Mouse (Mus musculus) adrenal gland (tissue): Measurements from ENCODE around the gene Dhrs11.

Experiments
- intact Hi-C: fragments of 180-260 bp; cut with DNase I; formaldehyde crosslinking; loops from one replicate; pipeline ENCODE4 v1.15.1; 2025

Gene Dhrs11

GRCm38 (mm10) chr11:84825261-84825807 is 3.5 kb downstream of the Dhrs11 start:
- intact Hi-C loops: loop anchor here (5.0 kb wide), 1 partner anchor 42 kb away; no protein-coding TSS in a partner anchor

DNA sequence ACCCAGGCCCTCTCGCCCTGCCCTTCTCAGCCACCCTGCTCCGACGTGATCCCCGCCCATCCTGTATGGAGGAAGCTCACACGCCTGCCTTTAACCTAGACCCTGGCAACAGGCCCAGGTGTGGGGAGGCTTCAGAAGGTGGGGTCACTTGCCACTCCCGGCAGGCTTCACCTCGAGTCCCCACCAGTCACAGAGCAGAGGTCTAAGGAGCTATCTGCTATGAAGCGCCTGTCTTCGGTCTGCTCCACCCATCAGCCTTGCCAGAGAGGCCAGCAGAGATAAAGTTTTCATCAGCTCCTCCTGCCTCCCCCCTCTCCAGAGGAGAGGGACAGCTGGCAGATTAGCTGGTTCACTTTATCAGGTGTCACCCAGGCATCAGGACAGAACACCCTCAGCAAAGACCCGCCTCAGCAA is 5.3 kb downstream of the Dhrs11 start:
- intact Hi-C loops: no loop called here

DNA sequence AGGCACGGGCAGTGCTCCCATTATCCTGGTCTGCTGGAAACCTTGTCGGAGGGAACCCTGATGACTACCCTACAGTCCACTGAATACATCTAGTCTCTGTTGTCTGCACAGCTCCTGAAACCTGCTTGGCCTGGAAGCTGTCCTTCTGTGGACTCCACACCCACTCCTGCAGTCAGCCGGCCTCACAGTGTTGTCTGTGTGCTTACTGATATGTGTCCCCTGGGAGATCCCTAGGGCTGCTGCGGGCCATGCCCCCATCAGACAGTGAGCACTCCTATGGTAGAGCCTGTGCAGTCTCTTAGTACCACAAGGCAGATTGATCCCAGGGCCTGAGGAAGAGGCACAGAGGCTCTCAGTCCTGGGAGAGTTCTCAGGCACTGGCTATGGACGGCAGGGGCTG is 6.3 kb downstream of the Dhrs11 start:
- intact Hi-C loops: no loop called here

DNA sequence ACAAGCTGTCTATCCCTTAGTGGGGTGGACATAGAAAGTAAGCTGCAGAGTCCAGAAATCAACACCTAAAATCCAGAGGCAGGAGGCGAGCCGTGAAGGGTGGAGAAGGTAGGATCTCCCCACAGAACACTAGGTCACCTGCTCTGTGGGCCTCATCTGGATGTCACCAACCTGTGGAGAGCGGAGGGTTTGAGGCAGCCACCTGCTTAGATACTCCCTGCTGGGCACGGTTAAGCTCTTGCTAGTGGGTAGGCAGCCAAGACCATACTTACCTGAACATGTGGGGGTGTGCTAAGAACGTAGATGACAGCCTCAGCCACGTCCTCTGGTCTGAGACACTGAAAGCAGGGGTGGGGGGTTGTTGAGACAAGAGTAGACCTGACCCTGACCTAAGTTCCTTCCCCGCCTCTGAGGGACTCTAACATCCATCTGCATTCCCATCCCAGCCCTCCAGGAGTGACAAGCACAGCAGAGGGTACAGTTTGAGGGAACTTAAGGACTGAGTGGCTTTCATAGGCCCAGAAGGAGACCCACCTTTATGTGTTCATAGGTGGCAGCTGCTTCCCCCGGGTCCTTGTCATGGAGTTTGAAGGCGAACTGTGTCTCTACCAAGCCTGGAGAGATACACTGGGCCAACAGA is 7.5 kb downstream of the Dhrs11 start:
- intact Hi-C loops: no loop called here

DNA sequence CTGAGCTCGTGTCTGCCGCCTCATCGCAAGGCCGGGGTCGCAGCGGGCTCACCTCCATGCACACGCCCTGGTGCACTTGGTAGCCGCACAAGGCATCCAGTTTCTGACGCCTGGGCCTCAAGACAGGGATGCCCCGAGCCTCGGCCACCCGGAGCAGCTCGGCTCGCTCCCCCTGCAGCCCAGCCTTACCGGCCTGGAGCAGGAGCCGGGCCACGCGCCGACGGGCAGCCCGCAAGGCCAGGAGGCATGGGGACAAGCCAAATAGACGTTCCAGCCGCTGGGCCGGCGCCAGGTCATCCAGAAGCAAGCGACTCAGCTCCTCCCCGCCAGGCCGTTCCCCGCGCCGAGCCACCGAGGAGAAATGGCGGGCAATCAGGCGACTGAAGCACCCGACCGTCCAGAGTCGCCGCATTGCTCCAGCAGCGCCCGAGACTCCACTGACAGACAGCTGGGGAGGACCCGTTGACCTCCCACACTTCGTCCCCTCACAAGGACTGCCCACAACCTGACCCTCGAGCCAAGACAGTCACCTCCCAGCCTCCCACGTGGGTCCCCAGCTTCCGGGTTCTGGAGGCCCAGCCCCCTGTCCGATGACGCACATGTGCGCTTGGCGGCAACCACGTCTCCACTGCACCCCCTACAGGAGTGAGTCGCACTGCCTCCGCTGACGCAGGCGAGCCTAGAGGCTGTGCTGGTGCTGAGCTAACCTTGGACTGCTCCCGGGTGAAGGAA is 9.7 kb downstream of the Dhrs11 start, which contains the start of gene Mrm1:
Gene Mrm1, minus strand, starts transcription at position 555 of the 732 bp plus-strand sequence.
- intact Hi-C loops: no loop called here

GRCm38 (mm10) chr11:84818085-84818960 is 10.5 kb downstream of the Dhrs11 start:
- intact Hi-C loops: no loop called here

DNA sequence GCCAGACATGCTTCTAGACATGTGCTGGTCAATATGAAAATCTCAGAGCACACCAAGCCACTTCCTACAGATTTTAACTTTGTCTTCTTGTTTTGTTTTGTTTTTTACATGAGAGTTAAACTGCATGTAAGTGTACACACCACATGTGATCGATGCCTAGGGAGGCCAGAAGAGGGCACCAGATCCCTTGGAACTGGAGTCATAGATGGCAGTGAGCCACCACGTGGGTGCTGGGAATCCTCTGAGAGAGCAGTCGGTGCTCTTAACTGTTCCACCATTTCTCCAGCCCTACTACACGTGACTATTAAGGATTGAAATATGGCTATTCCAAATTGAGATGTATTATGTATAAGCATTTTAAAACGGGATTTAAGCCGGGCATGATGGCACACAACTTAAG is 11.4 kb downstream of the Dhrs11 start:
- intact Hi-C loops: no loop called here

GRCm38 (mm10) chr11:84813724-84814510 is 14.9 kb downstream of the Dhrs11 start:
- intact Hi-C loops: no loop called here

DNA sequence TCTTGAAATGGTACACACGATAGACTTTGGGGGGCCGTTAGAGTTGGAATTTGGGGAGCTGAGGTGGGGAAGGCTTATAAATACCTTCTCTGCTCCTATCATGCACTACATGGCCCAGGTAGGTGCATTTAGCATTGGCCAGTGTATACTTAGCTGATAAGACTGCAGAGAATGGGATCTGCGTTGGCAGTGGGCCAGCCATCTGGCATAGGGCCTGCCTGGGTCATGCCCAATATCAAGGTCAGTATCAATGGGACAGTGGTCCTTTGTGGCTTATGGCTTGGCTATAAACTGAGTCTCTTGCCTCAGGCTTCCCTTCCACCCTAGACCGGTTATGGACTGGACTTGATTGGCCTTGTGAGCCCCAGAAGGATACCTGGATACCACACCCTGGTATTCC is 24.4 kb downstream of the Dhrs11 start:
- intact Hi-C loops: no loop called here

GRCm38 (mm10) chr11:84797627-84798353 is 31.0 kb downstream of the Dhrs11 start:
- intact Hi-C loops: loop anchor here (5.0 to 10.0 kb wide), 2 partner anchors 293 to 535 kb away; no protein-coding TSS in a partner anchor

GRCm38 (mm10) chr11:84797026-84797425 is 31.8 kb downstream of the Dhrs11 start:
- intact Hi-C loops: loop anchor here (5.0 to 10.0 kb wide), 2 partner anchors 292 to 535 kb away; no protein-coding TSS in a partner anchor

DNA sequence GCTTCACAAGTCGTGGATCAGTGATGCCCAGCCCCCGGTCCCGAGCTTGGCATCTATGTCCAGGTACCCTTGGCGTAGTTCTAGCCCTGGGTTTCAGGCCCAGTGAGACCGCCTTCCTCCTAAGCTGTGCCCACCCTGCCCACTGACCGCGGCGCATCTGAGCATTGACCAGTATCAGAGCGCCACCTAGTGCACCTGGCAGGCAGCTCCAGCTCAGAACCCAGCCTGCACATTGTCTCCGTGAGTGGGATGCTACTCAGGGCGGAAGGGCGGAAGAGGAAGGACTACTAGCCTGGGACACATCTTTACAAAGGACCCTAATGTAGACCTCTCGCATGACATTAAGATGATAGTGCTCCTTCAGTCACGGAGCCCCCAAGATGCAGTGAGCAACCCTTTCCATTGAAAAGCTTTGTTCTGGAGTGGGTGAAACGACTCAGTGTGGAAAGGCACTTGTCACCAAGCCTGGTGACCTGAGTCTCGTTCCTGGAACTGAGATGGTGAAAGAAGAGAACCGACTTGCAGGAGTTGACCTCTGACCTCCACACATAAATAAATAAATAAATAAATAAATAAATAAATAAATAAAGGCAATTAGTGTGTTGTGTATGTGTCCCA is 34.2 kb downstream of the Dhrs11 start:
- intact Hi-C loops: loop anchor here (2.0 to 10.0 kb wide), 3 partner anchors 290 to 532 kb away; no protein-coding TSS in a partner anchor

- intact Hi-C loops: loop anchor here (10.0 kb wide), 1 partner anchor 289 kb away; no protein-coding TSS in a partner anchor
Measured at GRCm38 (mm10) chr11:84793545-84793944, 35.2 kb downstream of the Dhrs11 start.

- intact Hi-C loops: loop anchor here (10.0 kb wide), 1 partner anchor 286 kb away; no protein-coding TSS in a partner anchor
Measured at GRCm38 (mm10) chr11:84790383-84790782, 38.4 kb downstream of the Dhrs11 start.

DNA sequence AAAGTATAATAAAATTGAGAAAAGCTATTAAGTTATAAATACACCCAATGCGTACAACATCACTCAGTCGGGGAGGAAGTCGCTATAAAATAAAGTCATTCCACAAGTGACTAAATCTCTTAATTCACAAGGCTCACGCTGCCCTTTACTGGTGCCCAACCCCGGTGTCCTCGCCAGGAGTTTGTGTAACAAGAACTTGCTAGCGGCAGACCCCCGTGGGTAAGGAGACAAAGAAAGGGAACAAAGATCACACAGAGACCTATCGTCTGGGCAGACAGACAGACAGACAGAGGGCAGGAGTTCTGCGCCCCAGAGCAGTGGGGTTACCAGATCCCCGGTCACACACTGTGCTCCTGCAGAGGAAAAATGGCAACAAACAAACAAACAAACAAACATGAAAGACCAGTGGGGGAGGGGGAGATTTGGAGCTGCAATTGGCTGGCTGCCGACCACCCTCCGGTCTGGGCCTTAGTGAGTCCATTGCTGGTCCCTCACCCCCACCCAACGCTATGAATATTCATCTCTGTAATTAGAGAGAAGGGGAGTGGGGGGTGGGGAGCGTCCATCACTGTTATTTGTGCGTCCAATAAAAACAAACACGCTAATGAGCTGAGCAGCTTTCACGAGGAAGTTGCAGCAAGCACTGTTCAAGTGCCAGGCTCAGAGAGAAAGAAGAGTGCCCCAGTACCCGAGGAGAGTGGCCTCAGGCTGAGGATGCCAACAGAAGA is 48.5 kb downstream of the Dhrs11 start:
- intact Hi-C loops: no loop called here

DNA sequence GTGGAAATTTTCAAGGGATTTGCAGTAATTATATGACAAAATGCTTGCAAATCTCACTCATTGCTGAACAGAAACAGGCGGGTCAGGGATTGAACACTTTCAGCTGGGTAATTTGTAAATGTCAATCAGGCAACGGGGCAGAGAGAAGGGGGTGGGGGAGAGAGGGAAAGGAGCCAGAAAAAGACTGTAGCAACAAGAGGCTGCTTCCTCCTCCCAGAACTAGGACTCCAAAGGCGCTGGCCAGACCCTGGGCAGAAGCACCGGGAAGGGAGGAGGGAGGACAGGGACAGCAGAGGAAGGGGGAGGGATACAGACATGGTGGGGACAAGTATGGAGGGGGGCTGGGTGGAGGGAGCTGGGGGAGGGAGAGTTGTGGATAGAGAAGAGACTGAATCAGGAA is 53.2 kb downstream of the Dhrs11 start:
- intact Hi-C loops: no loop called here

GRCm38 (mm10) chr11:84774870-84775514 is 53.8 kb downstream of the Dhrs11 start:
- intact Hi-C loops: no loop called here
